Mouse (Mus musculus): ENCODE results near the gene Hist1h4f.

GRCm38 (mm10) chr13:23530901-23531875, 20.3 kb downstream of the Hist1h4f start, which contains the start of gene Hist1h4h:
- no peak for TF ChIP-seq GATA1 (IDR thresholded peaks at IDR 0.05; ENCODE audit: borderline replicate concordance, low read length)
- no peak for TF ChIP-seq CTCF (IDR thresholded peaks at IDR 0.05; ENCODE audit: low read depth, low read length)
- no peak for TF ChIP-seq TAL1 (conservative IDR thresholded peaks at IDR 0.05; ENCODE audit: low read depth, low read length)
